Mouse (Mus musculus): ENCODE measurements around the gene Sec24b. TPM values are rescaled to one million over a fixed set of nuclear protein-coding genes. Genes with fewer than 3 reads are reported as not detected.

Gene Sec24b
- total RNA-seq, 2 experiments from 2014 or later, result 33.4 to 34.8 TPM

DNA sequence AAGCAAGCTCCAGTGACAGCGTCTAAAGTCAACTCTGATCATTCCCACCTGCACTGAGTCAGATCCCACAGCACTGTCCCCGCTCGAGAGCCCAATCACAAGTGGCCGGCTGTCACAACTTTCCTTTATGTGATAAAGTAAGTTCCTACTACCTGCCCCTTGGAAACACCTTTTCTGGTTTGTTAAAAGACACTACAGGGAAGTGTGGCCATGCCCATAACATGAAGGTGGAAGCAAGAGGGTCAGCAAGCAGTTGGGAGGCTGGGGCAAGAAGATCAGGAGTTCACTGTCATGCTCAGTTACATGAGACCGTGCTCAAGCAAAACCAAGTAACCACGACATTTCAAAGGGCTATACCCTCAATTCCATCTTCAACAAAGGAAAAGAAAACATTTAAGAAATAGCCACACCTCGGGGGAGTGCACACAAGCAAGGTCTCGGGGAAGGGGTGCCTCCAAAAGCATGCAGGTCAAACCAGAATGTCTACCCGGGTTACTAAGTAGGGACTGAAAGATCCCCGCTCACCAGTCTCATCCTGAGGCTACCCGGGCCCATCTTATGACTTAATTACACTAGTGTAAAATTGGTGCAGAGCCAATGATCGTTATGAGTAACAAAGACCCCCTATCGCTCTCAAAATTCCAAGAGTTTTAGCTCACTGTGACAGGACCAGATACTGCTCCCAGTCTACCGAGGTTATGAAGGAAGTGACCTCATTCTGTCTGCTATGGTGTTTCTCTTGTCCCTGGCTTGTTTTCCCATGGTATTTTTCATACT lies 3.6 kb downstream of the Sec24b start:
- intact Hi-C loops (cut with DNase I), result loop anchor here (10.0 kb wide), 1 partner anchor 333 kb away; no protein-coding TSS in a partner anchor
- DNase-seq, result no peak

DNA sequence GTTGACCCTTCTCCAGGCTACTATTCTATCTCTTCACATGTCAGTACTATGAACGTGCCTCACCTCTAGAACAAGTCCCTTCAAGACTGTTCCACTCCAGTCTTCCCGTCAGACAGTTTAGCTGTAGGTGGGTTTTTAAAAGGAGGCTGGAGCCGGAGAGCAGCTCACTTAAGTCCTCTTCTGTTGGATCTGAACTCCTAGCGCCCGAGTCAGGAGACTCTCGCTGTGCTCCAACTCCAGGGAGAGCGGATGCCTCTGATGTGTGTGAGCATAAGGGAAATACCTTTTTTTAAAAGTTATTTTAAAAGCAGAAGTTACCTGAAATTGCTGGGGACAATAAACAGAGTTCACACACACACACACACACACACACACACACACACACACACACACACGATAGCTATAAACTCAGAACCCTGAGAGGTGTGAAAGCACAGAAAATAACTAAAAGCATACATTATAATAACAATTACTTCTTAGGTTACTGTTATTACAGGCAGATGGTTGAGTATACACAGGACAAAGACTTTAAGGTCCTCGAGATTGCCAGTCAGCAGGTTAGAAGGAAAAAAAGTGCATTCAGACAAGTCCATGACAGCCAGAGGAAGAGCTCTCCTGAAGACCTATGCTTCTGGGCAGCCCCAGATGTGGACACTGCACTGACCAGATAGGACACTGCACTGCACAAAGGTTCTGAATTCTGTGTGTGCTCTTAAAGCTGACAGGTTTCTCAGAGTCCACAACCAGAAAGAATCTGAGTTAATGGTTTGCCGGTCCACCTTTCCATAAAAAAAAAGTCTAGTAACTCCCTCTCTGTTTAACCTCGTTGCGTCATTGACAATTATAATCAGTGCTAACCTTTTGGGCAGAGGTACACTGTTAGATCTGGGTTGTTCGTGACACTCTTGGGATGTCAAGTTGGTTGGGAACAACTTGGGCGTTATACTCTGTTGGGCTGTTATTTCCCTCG lies 5.7 kb downstream of the Sec24b start:
- intact Hi-C loops (cut with DNase I), result loop anchor here (10.0 kb wide), 1 partner anchor 331 kb away; no protein-coding TSS in a partner anchor

DNA sequence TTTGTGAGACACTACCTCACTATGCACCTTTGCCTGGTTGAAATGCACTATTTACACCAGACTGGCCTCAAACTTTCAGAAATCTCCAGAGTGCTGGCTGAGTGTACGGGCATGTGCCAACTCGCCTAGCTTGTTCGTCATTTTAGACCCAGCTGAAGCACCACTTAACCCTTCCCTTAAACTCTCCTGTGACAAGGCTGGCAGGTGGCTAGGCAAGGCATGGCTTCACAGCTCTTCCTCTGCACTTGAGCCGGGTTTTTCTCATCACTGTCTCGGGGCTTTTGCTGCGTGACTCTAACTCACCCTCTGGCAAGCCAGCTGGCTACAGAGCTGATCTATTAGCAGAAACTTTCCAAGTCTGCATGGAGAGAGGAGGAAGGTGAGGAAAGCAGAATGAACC lies 6.8 kb downstream of the Sec24b start:
- DNase-seq, result no peak
- intact Hi-C loops (cut with DNase I), result loop anchor here (10.0 kb wide), 1 partner anchor 330 kb away; no protein-coding TSS in a partner anchor

More for the DNA sequence above, 5.7 kb downstream of the Sec24b start:
- DNase-seq, result no peak

GRCm38 (mm10) chr3:130053340-130054066 lies 7.8 kb downstream of the Sec24b start:
- intact Hi-C loops (cut with DNase I), result loop anchor here (10.0 kb wide), 1 partner anchor 329 kb away; no protein-coding TSS in a partner anchor
- DNase-seq, result no peak

GRCm38 (mm10) chr3:130052541-130053298 lies 8.6 kb downstream of the Sec24b start:
- DNase-seq, result peak; percentile 28 to 56
- intact Hi-C loops (cut with DNase I), result loop anchor here (10.0 kb wide), 1 partner anchor 328 kb away; no protein-coding TSS in a partner anchor

DNA sequence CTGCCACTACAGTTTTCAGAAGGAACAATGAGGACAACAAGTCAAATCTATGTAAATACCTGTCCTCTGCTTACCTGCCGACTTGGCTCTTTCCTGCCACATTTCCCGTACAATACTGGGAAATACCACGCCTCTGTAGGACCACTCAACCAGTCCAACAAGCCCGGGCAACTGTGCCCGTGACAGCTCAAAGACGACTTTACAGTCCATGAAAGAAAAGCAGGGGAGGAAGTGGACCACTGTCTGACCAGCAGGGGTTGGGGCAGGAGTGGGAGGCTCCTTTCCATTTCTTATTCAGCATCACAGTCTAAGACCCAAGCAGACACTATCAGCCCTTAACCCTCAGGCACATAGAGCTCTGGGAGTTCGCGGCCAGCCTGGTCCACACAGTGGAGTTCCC lies 9.2 kb downstream of the Sec24b start:
- intact Hi-C loops (cut with DNase I), result loop anchor here (10.0 kb wide), 1 partner anchor 327 kb away; no protein-coding TSS in a partner anchor

DNA sequence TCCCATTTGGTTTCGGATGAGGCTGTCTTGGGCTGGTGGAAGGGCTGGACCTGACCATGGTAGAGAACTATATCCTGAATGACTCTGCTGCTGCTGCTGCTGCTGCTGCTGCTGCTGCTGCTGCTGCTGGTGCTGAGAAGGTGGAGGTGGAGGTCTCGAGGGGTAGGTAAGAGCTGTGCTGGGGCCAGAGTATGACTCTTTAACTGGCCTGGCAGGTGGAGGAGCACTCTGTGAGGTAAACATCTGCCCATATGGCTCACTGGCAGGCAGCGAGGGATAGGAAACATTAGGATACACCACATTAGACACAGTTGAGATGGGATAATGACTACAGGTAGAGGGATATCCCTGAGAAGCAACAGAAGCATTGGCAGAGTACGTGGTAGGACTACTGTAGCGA lies 20.6 kb downstream of the Sec24b start:
- intact Hi-C loops (cut with DNase I), result no loop called here
- no peak for DNase-seq

More for the DNA sequence above, 9.2 kb downstream of the Sec24b start:
- DNase-seq, result no peak

DNA sequence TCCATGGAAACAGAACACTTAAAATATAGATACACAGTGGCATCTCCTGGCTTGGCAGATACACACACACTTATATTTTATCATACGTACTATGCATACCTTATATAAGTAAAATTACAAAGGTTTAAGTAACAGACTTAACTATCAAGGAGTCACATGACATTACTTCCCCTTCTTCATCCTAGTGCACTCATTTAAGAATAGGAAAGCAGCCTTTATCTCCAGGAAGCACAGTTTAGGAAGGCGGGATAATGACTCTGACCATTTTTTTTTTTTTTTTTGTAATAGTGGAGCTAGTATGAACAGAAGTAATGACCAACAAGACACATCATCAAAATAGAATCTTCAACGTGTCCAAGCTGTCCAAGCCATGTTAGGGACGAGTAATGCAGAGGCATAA lies 21.3 kb downstream of the Sec24b start:
- DNase-seq, result no peak
- intact Hi-C loops (cut with DNase I), result no loop called here

DNA sequence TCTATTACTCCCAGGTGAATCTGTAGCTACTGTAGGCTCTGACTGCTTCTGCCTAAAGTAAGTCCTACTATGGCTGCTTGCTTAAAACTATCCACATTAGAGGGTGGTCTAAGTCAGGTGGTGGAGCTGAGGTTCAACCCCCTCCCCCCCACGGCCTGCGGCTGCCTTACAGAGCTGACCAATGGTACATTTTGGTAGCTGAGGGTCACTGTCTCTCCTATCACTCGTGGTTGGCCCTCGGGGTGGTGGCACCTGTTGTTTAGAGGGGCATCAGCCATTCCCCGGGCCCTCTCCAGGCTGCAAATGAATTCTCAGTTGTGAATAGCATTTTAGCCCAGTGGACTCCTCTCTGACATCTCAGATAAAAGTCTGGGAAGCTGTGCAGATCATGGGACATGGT lies 32.6 kb downstream of the Sec24b start:
- no peak for DNase-seq
- intact Hi-C loops (cut with DNase I), result no loop called here

DNA sequence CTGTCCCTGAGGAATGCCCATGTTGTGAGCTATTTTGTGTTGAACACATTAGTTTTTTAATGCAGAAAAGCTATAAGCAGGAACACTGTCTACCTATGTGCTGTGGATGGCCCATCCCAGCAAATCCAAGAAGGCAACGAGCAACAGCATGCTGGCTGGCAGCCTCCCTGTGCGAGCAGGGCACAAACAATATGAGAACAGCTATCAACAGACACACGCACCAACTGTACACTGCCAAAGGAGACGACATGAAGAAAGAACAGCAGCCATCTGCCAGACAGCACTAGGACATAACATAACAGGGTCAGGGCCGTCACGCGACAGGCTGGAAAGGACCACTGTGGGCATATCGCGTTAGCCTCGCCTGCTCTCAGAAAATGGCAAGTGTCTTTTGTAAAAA lies 35.2 kb downstream of the Sec24b start:
- intact Hi-C loops (cut with DNase I), result no loop called here
- DNase-seq, result no peak

GRCm38 (mm10) chr3:130025556-130025955 lies 35.8 kb downstream of the Sec24b start:
- DNase-seq, result no peak
- intact Hi-C loops (cut with DNase I), result no loop called here

DNA sequence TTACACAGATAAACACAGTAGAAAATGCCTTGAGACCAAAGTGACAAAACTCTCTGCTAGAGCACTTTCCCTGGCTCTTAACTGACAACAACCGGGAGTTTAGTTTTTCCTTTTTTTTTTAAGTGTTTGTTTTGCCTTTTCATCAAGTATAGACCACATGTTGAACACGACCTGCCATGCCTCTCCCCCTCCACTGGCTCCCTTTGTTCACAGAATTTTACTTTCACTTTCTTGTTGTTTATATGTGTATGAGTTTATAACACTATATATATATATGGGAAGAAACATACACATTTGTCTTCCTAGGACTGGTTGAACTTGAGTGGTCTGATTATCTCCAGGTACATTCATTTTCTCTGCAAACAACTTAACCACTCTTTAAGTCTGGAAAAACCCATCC lies 48.4 kb downstream of the Sec24b start:
- intact Hi-C loops (cut with DNase I), result loop anchor here (5.0 kb wide), 1 partner anchor 49 kb away; the partner anchor contains the start of gene Sec24b
- DNase-seq, result no peak

DNA sequence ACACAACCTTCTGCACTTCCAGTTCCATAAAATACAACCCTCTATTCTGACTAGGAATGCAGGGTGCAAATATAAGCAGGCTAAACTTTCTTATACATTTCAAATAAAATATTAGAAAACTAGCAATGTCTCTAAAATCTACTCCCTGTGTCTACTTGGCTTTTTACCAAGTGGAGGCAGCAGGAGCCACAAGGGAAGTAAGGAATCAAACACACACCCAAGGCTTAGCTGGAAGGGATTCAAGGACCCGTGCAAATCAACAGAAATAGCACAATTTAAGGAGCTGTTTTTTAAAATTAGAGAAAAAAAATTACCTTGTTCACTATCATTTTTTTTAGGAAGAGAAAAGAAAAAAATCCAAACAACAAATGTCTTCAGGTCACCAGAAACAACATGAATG lies 50.1 kb downstream of the Sec24b start:
- no peak for DNase-seq

GRCm38 (mm10) chr3:130006141-130006540 lies 55.2 kb downstream of the Sec24b start:
- no peak for DNase-seq
- intact Hi-C loops (cut with DNase I), result no loop called here

More for the DNA sequence above, 50.1 kb downstream of the Sec24b start:
- intact Hi-C loops (cut with DNase I), result loop anchor here (5.0 kb wide), 1 partner anchor 51 kb away; the partner anchor contains the start of gene Sec24b

DNA sequence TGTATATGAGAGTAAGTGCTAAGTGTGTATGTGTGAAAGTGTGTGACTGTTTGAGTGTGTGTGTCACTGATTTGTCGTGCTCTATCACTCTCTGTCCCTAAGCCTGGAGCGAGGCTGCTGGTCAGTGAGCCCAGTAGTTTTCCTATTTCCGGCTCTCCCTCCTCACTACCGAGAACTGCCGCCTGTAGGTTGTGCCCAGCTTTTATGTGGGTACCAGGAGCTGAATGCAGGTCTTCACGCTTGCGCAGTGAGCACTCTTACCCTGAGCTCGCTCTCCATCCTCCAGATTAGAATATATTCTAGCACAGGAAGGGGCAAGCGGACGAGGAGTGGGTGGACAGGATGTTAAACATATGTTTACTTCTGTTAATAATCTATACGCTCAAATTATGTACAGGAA lies 60.4 kb downstream of the Sec24b start:
- intact Hi-C loops (cut with DNase I), result no loop called here

DNA sequence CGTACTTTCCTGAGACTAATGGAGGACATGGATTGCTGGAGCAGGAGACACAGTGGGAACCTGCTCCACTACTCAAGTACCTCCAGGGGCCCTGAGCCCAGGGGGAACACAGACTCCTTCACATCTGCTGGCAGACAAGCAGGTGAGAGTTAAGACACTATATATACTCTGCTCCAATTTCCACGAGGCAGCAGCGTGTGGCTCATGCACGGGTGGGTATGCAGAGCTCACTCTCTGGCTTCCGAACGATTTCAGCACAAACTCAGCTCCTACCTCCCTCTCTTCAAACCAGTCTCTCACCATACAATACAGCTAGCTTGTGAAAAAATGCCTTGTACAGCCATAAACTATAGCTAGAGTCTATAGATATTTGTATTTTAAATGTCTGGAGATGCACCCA lies 62.8 kb downstream of the Sec24b start:
- DNase-seq, result no peak
- intact Hi-C loops (cut with DNase I), result no loop called here

More for the DNA sequence above, 60.4 kb downstream of the Sec24b start:
- DNase-seq, result no peak

DNA sequence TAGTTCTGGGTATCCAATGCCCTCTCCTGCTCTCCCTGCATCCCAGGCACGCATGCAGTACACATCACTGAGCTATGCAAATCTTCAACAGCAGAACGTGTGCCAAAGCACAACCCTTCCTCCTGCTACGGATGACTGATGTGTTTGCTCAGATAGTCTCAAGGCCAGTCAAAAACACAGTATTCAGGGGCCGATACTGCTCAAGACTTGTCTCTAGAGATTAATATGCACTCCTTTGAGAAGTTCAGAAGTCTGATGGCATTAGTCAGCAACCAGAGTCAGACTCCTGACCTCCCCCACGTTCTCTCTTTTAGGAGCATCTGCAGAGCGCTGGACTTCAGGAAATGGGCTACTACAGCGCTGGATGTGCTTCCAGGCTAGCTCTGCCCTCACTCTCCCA lies 63.4 kb downstream of the Sec24b start:
- DNase-seq, result peak in 1 of 2 experiments; percentile 5
- intact Hi-C loops (cut with DNase I), result no loop called here

GRCm38 (mm10) chr3:129997324-129997723 lies 64.0 kb downstream of the Sec24b start:
- intact Hi-C loops (cut with DNase I), result no loop called here
- no peak for DNase-seq

DNA sequence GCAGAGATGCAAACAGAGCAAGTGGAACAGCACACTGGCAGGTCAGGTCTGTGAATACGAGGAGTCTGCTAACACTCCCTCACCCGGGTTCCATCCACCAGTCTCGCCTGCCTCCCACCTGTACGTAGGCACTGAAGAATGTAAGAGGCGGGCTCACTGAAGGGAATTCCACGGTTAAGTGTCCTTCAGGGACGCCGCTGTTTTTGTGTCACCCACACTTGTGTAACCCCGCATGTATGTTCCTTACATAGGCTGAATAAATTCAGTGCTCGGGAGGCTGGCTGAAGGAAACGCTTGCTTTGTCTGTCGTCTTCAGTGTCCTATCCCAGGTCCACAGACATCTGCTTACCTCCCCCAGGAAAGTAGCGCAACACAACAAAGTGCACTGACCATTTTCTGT lies 74.1 kb downstream of the Sec24b start:
- DNase-seq, result no peak
- intact Hi-C loops (cut with DNase I), result no loop called here

Data from heart, postnatal 14 days (tissue).